Mouse (Mus musculus) cerebellum, postnatal 14 days (tissue): ENCODE results near the gene Tmem52.
"Not testable (repeated sequence)": the region's sequence is repeated elsewhere in the genome, so short reads cannot be mapped to it uniquely, and the experiment has no call there.

ENCODE experiments used
- DNase-seq, 2 experiments: peaks; one replicate each; pipeline ENCODE4 v3.0.0; 2021; ENCODE audit warnings: mixed read lengths in 2 of 2

Gene Tmem52

DNA sequence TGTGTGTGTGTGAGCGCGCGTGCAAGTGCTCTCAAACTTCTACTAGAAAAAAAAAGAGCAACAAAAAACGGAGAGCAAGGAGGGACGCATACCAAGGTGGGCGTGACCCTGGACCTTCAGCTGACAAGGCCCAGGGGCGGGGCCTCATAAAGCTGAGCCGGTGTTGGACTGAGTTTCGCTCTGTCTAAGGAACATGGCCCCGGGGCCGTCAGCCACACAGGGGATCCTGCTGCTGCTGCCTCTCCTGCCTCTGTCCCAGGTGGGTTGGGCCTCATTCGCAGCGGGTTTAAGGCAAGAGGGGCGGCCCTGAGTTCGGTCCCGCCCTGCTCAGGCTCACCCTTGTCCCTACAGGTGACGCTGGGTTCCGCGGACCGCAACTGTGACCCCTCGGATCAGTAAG is at the start of gene Tmem52:
Tmem52 (plus strand) TSS at position 163 of the 400 bp plus-strand sequence.
- DNase-seq: peak in 1 of 2 experiments; percentile 36

DNA sequence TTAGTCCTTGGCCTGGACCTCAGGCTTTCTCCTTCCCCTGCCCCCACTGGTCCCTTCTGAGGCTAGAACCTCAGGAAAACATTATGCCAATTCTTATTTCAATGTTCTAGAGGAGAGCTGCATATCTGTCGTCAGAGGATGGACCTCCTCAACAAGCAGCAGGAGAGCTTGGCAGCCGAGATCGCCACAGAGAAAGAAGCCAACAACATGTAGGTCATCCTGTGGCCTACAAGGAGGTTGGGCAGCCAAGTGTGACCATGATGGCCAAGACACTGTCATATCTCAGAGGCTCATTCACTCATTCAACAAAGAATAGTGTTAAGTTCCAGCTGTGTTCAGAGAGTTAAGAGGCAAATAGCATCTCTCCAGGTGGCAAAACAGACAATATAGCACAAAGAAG is 48.8 kb upstream of the Tmem52 start:
- peak; percentile 80 to 82 for DNase-seq

DNA sequence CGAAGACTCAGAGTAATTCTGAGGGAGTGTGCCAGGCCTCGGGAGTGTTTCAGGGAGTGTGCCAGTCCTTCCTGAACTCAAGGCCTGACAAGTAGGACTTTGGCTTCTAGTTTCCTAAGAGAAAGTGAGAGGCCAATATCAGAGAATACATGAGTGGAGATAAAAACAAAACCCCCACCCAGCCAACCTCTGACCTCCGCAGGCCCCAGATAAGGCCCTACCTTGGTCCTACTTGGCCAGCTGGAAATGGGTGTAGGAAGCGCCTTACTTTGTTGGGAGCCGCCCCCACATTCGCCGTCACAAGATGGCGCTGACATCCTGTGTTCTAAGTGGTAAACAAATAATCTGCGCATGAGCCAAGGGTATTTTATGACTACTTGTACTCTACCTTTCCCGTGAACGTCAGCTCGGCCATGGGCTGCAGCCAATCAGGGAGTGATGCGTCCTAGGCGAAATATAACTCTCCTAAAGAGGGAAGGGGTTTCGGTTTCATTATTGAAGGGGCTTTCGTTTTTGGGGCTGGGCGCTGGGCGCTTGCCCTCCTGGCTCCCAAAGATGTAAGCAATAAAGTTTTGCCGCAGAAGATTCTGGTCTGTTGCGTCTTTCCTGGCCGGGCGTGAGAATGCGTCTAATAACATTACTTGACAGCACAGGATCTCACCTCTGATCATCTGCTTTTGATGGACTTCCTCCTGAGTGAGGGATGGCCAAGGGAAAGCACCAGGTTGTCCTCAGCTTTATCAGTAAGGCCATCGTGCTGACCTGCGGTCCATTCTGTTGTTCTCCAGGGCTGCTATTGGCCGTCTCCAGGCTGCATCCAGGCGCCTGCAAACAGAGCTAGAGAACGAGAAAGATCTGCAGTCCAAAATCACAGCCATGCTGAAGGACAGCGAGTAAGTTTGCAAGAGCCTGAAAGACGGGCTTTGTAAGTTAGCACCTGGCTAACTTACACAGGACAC is 47.2 kb upstream of the Tmem52 start:
- not testable (repeated sequence) for DNase-seq

DNA sequence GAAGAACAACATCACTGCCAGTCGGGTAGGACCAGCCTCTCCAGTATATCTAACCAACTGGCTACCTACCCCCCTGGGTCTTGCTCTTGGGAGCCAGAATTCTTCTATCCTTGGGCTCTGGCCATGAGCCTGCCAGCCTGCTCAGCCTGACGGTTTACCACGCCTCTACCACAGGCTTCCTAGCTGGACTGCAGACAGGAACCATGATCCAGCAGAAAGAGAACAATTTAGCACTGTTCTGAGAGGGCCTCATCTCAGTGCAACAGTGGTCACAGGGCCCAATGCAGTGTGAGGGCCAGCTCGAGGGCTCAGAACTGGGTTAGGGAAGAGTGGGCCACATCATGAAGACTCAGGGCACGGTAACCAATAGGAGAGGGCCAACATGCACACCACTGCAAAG is 44.9 kb upstream of the Tmem52 start:
- no peak for DNase-seq

DNA sequence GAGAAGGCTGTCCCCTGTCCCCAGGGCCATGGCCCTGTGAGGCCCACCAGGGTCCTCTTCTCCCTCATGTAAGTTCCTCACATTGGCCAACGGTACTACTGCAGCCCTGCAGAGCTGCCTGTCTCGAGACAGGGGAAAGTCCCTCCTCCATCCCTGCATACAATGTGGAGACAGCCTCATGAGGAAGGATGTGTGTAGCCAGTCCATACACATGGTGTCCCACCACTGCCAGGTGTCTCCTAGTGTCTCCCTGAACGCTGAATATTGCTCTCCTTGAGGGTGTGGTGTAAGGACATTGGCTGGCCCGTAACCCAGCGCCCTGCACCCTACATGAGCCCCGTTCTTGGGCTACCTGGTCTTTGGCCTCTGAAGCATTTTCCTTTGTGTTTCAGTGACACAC is 42.6 kb upstream of the Tmem52 start:
- no peak for DNase-seq

DNA sequence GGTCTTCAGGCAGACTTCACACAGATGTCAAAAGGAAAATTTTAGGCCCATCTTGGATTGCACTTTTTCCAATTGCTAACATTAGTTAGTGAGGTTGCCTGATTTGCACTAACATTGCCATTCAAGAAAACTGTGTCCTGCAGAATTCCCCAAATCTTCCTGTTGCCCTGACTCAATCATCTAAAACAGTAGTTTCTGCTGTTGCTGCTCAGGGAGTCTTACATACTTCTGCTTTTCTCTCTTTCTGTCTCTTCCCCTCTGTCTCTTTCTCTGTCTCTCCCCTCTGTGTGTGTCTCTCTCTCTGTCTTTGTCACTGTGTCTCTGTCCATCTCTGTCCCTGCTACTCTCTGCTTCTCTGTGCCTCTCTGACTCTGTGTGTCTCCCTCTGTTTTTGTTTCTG is 40.5 kb upstream of the Tmem52 start:
- no peak for DNase-seq

DNA sequence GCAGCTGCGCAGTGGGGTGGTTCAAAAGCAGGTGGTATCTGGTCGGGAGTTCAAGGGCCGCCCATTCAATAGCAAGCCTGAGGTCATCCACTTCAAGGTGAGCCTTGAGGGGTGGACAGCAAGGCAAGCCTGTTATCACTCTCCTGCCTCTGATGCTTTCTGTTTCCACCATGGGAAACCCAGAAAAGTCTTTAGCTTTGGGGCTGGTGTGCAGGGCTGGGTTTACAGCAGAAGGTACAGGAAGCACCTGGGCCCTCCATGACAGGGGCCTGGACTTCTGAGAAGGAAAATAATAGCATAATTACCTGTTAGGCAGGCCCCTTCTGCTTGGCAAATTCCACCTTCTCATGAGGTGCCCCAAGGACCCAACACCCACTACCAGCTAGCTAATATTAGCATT is 39.7 kb upstream of the Tmem52 start:
- no peak for DNase-seq

DNA sequence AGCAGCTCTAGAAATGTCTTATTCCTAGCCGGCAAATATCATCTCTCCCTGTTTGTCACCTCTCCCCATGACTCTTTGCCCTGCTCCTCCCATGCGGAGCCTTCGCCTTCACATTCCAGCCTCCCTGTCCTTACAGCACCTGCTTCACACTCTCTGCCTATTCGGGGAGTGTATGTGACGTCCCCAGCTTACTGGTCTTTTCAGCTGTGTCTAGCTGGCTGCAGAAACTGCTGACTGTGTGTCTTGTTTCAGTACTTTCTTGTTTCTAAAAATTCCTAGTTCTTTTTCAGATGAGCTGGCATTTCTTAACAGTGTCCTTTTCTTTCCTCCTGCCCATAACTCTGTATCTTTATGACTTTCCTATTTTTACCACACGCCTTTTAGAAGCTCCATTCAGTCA is 36.6 kb upstream of the Tmem52 start:
- DNase-seq: no peak

DNA sequence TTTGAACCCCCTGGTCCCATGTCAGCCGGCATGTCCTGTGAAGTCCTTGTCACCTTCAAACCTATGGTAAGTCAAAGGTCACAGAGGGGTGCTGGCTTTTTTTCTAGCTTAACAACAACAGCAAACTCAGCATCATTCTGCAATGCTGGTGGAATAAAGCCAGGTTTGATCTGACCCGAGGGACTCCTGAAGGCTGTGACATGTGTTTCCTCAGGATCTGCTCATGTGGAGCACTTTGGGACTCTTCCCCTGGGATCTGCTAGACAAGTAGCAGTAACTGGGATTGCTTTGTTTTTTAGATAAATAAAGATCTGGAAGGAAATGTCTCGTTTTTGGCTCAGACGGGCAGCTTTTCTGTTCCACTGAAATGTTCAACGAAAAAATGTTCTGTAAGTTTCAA is 34.9 kb upstream of the Tmem52 start:
- DNase-seq: no peak

DNA sequence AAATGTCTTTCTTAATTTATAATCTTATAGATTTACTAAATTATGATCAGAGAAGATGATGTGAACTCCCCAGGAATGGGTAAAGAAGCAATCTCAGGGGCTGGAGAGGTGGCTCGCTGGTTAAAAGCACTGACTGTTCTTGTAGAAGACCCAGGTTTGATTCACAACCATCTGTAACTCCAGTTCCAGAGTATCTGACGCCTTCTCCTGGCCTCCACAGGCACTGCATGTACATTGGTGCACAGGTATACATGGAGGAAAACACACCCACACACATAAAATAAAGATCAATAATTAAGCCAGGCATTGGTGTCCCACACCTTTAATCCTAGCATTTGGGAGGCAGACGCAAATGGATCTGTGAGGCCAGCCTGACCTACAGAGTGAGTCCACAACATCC is 26.1 kb upstream of the Tmem52 start:
- DNase-seq: no peak

DNA sequence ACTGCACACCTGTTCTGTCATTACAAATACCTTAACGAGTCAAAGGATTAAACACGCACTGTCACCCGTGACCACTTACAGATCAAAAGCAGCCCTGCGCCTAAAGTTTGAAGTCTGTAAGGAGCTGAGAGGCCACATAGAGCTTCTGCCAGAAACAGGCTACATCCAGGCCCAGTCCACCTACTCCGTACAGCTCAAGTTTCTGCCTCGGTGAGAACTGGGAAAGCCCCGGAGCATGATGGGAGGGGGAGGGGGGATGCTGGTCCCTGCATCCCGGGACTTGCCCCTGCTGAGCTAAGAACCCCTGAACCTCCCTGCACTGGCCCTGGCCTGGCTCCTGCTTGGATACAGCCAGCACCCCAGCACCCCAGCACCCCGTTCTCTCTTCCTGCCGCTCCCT is 17.3 kb upstream of the Tmem52 start:
- no peak for DNase-seq

DNA sequence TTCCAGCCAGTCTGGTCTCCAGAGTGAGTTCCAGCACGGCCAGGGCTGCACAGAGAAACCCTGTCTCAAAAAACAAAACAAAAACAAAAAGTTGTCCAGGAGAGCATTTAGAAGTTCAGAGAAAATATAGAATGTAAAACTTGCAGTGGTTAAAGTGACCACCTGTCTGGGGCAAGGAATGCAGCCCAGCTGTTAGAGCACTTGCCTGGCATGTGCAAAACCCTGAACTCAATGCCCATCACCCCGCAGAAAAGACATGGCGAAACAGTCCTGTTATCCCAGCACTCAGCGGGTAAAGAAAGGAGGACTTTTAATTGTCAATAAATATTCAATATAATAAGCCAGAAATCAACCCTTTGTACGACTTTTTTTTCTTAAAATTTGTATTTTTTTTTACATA is 10.3 kb upstream of the Tmem52 start:
- no peak for DNase-seq

DNA sequence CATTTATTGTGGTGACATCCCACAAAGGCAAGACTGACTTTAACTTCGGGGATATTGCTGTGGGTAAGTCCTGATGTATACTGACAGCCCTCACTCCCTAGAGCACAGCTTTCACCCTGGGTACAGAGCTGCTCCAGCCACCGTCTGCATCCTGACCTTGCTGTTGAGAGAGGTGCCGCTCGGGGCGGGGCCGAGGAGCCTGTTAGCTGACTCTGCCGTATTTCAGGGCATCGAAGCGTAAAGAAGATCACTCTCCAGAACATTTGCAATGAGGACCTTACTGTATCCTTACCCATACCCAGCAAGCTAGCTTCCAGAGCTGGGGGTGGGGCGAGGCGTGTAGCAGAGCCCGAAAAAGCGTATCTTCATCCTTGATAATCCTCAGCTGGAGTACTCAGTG is 5.9 kb upstream of the Tmem52 start:
- no peak for DNase-seq

DNA sequence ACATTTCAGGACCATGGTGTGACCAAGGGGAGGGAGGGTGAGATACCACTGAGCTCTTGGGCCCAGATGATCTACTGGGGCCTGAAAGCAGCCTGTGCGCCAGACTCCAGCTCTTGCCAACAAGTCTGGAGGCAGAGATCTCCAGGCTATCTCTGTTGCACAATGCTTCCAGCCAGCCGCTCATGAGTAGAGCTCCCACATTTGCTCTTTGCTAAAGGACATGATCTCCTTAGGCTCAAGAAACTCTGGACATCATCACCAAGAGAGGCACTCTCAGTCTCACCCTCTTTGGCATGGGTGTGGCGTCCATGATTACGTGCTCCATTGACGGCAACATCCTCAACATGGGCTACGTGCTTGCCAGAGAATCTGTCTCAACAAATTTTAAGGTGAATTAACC is 5.3 kb upstream of the Tmem52 start:
- DNase-seq: no peak

DNA sequence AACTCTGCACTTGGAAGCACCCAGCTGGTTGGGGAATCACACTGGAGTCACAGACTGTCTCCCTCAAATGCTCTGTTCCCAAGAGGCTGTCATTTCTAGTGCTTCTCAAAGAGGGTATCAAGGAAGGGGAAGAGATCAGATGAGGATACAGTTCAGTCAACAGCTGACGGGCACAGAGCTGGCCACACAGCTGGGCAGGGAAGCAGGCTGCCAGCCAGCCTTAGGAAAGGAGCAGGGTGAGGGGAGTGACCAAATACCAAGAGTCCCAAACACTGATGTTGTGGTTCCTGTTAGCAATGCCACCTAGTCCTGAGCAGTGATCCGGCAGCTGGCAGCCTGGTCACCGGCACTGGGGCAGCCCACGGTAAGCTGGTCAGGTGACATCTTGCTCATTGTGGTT is 4.9 kb upstream of the Tmem52 start:
- DNase-seq: no peak

DNA sequence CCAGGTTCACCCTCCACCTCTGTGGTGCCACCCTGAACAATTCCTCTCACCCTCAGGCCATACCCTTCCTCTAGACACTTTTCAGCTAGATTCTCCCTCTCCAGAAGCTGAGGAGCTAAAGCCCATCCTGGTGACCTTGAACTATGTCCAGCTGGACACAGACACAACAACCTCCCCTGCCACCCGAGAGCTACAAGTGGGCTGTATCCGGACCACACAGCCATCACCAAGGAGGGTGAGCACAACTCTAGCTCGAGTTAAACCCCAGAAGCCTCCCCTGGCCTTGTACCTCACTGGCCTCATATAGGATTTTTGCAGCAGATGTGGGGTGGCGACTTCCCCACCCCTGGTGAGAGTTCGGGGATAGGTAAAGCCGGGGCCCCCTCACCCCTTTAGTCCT is 3.3 kb upstream of the Tmem52 start:
- DNase-seq: no peak

DNA sequence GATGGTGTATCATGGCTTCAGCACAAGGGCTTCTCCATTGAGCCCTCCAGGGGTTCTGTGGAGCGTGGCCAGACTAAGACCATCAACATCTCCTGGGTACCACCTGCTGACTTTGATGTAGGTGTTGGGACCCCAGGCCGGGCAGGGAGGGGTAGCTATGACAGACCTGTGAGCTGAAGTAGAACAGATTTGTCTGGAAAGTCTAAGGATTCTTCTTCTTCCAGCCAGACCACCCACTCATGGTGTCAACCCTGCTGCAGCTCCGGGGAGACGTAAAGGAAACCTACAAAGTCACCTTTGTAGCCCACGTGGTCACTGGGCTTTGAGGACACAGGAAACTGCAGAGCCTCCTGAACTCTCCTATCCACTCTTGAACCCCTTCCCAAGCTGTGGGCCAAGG is 2.8 kb upstream of the Tmem52 start:
- no peak for DNase-seq

DNA sequence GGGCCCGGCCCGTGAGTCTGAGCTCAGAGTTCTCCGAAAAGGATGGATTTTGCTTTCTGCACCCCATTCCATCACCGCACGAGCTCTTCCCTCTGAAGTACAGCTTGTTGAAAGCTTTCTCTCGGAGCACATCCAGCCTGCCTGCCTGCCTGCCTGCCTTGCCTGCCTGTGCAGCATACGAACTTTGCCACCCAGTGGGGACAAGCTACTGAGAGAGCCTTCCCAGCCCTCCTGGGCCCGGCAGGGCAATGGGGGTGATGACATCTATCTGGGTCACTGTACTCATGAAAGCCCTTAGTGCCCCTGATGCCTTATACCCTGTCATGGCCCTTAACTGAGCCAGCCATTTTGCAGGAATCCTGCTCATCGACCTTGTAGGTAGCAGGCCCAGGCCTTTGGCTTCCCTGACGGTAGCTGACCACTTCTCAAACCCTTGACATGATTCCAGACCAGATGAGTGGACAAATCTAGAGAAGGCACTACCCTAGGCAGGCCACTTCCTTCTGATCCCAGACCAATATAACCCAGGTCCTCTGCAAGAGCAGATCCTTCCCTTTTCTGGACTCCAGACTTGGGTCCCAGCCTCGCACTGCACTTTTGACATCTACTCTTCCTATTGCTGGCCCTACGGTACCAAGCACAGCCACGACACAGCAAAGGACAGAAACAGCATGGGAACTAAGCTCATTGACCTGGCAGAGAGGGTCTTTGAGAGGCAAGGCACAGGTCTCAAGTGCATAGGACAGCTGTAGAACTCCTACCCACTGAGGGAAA is 1.5 kb upstream of the Tmem52 start:
- DNase-seq: no peak

DNA sequence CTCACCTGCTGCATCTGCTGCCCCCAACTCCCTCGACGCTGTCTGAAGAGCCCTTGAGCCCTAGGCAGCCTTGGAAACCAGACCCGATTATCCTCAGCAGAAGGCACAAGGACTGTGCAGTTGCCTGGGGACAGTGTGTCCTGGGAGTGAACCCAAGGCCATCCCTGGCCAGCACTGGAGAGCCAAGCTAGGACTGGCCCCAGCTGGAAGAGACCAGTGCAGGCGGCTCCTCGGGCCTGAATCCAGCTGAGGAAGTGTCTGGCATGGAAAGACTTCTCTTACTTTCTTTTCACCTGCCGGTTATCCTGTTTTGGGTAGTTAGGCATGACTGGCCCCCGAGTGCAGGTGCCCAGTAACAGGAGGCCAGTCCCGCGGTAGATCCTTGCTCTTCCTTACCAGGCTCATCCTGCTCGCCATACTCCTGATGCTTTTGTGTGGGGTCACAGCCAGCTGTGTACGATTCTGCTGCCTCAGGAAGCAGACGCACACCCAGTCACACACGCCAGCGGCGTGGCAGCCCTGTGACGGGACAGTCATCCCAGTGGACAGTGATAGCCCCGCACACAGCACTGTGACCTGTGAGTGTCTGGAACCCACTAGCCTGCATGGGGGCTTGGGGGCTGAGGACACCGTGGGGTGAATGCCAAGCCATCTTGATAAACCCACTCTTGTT is 812 bp downstream of the Tmem52 start:
- DNase-seq: peak; percentile 37 to 46

DNA sequence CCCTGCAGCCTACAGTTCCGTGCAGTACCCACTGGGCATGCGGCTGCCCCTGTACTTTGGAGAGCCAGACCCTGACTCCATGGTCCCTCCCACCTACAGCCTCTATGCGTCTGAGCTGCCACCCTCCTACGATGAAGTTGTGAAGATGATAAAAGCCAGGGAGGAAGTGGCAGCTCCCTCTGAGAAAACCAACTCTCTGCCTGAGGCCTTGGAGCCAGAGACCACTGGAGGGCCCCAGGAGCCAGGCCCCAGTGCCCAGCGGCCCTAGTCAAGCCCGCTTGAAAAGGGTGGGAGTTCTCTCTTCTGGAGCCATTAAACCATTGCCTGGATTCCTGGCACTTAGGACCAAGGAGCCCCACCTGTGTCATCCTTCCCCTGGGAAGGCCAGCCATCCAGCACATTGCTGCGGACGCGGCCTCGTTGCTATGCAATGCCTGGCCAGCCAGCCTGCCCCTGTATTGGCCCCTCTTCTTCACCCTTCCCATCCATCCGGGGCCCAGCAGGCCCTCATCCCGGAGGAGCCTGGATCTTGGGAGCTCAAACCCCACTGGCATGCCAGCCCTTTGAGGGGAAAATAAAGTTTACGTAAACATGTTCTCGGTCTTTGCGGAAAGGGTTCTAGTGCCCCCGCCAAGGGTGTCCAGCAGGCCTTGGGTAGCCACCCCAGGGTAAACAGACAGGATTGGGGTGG is 1.5 kb downstream of the Tmem52 start:
- DNase-seq: peak in 1 of 2 experiments; percentile 7

DNA sequence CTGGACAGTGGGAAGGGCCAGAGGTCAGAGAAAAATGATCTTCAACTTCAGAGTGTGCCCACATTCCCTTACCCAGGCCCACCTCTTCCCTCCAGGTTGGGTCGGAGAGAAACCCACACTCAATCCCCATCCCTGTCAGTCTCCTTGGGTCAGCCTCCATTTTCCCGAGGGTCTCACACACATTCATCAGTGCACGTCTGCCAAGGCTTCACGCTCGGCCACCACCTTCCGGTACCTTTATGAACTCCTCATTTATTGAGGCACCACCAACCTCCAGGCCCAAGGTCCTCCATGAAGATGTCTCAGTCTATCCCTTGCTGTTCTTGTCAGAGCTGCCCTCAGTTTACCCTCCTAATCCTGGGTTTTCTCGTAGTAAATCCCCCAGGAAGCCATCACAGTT is 2.1 kb downstream of the Tmem52 start:
- DNase-seq: peak in 1 of 2 experiments; percentile 6

DNA sequence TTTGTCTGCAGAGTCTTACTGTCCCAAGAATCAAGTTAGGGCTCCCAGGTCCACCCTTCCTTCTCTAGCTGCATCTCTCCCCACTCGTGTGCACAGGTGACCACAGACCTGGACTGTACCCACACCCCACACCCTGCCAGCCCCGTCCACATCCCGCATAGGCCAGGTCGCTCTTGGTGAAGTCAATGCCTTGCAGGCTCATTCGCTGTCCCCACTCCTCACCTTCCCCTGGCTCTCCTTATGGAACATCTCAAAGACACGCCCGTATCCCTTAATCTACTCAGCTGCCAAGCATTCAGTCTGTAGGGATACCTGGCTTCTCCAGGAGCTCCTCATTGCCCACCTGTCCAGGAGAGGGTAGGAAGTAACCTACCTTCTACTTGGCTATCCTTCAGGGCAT is 2.5 kb downstream of the Tmem52 start:
- DNase-seq: peak in 1 of 2 experiments; percentile 14
